Mouse (Mus musculus): ENCODE measurements at regions not wholly inside any gene's neighbourhood (a gene's known extent, or its start where the extent isn't known, plus 50 kb on each side); places are given as distances from the start of the nearest gene placed in this dataset.
A peak's percentile ranks its signal among the peaks of the same experiment; 100 is the strongest.
"Not testable (repeated sequence)": the region's sequence is repeated elsewhere in the genome, so short reads cannot be mapped to it uniquely, and the experiment has no call there.

DNA sequence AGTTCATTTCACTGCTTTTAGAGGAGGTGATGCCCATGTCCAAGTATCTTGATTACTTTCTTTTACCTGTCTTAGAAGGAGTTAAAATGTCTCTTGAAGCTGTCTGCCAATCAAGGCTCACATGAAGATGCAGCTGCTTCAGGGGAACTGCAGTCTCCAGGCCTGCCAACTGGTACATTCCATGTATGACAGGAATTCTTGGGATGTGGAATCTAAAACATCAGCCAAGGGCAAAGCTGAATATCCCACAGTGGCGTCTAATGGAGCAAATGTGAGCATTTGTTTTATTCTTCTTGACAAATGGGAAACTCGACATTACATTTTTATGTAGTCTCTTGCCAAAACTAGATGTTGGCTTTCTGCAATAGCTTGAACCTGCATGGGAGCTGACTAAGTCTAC, 438.7 kb upstream of the Adamts5 start:
- peak; percentile 64 for DNase-seq

DNA sequence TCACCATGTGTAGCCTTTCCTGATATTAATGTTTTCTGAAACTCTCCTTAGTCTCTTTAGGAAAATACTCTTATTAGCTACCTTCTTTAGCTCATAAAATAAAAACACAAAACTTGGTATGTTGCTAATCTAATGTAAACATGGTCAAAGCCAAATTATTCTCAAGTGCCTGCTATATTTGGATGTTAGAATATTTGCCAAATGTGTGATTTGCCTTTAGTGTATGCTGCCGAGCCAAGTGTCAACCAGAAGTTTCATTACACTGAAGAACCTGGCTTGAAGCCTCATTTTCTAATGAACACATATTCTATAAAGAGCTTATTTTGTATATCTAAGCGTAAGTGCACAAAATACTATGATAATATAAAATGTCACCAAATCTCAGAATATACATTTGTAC, 423.8 kb upstream of the Adamts5 start:
- no peak for DNase-seq

DNA sequence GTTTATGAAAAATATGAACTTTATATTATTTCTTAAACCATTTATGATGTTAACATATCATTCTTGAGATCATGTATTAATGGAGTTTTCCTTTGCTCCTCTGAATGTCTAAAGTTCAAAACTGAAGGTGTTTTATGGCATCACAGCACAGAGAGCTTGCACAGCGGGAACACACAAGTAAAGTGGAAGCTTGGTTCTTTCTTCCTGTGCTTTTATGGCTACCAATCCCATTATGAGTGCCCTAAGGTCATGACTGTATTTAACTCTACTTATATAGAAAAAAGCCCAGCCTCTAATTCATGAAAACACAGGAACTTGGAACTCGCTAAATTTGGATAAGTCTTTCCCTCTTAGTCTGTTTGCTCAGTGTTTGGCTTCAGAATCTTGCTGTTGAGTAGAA, 417.3 kb upstream of the Adamts5 start:
- no peak for DNase-seq

DNA sequence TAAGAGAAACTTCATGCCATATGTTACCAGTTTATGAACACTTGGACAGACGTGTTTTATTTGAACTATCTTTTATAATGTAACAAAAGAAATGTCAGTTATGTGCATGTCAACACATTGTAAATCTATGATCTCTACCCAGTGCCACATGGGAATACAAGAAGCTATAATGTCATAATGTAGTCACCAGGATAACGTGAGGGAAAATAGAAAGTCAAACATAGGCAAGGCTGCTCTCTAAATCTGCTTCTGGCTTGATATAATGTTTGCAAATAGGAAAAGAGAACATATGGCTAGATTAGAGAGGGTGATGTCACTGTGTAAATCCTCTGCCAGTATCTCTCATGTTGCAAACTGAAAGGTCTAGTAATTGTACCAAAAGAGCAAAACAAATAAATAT, 408.1 kb upstream of the Adamts5 start:
- DNase-seq, result no peak

DNA sequence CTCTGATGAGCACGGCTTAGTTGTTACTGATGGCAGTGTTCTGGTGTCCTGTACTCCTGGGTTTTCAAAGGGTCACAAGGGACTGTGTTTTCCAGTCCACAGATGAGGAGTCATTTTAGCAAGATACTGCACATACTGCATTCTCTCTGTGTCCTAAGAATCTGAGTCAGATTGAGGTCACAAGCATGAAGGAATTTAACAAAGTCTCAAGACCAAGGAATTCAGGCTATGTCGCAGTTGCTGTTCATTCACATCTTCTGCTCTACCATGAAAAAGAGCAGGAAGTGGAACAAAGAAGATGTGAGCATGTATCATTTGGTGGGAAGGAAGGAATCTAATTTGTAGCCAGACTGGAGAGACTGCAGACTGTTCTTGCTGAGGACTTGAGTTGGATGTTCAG, 402.2 kb upstream of the Adamts5 start:
- no peak for DNase-seq

DNA sequence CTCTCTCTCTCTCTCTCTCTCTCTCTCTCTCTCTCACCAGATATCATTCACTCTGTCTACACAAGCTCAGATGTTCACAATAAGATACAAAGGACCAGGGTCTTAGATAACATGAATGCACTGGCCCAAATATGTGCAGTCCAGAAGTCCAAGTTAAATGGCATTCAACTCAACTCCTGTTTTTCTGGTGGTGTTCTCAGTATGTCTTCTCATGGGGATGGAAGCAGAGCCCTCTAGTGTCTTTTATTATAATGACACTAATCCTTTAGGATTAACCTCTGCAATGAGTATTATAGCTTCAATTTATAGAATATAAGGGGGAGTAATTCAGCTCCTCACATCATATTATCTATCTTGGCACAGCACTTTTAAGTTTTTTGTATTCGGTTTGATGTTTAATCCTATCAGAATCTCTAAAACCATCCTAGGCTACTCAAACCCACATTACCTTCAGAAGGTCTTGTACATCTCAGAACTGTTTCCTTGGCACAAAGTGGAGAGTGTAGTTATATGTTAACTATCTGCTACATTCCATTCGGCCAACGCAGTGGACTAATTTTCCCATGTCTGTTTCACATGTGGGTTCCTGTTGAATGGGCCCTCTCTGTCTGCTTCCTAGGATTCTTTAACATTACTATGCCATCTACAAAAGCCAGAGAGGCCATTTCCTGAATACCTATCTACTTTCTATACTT, 401.0 kb upstream of the Adamts5 start:
- DNase-seq, result no peak

DNA sequence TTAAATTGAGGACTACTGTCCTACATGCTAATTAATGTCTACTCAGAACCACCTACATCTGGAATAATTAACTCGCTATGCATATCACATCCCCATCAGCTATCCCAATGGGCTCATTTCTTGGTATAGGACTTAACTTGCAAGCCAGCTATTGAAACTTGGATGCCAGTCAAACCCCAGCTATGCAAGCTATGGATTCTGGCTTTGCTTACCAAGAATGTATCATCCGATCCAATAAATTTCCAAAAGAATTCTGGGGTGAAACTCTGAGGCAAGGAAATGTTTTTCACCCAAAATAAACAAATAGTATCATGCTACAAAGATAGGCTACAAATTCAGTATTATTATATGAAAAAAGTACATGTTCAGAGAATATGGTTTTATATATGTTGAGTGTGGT, 392.8 kb upstream of the Adamts5 start:
- DNase-seq, result no peak

DNA sequence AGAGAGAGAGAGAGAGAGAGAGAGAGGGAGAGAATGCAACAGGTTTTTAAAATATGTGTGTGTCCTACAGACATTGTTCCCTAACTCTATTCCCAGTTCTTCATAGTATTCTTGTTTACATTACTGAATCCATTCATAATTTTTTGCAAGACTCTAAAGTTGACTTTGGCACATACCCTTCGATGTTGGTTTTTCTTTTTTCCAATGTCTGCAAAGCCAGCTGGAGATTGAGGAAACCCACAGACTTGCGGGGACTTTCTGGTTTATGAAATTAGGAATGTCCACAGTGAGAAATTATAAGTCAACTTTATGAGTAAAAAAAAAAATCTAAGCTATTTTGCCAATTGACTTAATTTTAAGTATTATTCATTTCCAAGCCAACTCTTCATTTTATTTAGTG, 379.7 kb upstream of the Adamts5 start:
- no peak for DNase-seq

DNA sequence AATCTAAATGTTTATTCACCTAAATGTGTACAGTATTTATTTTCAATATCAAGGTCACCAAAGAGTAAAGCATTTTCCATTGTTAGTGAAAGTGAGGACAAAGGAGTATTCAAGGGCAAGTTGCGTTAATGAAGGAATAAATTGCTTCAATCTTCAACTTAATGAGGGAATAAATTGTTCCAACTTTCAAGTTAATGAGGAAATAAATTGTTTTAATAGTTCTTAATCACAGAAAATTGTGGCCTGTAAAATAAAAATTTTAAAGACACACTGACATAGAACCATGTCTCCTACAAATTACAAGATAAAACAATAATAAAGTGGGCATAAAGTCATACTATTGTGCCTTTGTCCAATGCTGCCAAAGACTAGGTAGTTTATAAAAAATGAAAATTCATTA, 375.4 kb upstream of the Adamts5 start:
- no peak for DNase-seq

DNA sequence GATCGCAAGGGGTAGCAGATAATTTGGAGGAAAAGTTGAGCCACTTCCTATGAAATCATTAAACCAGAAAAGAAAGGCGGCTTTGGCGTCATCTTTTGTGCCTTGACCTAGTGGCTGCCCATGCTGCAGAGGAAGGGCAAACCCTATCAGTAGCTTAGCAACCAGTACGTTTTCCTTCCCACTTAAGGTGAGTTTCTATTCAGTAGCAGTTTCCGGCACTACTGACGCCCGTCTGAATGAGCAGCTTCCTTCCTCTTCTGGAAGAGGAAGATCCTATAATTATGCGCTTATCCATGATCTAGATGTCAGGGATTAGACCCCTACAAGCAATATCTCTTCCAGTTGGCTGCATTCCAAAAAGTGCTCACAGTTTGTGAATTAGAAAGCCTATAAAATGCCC, 360.0 kb upstream of the Adamts5 start:
- peak; percentile 95 for DNase-seq

DNA sequence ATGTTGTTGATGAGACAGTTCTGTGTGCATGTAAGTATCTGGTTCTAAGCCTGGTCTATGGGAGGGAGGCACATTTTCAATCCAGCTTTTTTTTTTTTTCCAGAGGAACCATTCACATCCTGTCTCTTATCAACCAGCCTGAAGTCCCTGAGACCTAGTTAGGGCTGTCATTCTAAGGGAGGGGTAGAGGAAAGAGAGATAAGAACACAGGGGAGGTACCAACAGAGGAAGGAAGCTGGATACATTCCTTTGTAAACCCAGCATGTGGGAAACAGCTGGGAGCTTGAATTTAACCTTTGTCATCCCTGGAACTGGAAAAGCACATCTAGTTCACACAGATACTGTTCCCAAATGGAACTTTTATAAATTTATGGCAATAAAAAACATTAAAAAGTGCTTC, 351.0 kb upstream of the Adamts5 start:
- peak; percentile 97 for DNase-seq

DNA sequence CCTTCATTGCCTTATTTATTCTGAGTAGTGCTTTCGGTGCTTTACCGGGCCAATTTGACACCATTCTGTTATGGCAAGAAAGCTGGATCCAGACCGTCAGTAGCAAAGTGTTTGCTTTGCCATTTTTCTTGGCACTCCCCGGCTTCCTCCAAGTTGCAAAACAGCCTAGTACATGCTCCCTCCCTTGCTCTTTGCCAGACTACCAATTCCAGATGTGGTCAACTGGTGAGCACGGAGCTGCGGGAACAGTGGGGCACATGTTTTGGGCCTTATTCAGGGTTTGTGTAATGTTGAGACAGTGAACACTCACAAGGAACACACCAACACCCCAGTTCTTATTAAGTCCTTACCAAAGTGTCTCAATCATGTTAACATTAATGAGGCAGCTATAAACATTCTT, 348.4 kb upstream of the Adamts5 start:
- DNase-seq, result peak; percentile 92

DNA sequence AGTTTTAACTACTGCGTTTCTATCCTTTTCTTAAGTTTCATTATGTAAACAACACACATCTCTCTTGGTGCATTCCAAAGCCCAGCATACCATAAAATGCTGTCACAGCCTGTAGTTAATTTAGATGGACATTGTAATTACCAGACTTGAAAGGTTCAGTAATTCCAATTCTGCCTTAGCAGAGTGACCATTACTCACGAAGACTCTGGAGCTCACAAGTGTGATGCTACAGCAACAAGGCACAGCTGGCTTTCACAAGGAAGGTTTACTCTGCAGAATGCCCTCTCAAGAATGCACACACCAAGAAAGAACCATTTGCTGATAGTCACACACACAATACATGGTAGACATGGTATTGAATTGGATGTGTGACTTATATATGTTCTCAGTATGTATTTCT, 342.6 kb upstream of the Adamts5 start:
- DNase-seq, result no peak

DNA sequence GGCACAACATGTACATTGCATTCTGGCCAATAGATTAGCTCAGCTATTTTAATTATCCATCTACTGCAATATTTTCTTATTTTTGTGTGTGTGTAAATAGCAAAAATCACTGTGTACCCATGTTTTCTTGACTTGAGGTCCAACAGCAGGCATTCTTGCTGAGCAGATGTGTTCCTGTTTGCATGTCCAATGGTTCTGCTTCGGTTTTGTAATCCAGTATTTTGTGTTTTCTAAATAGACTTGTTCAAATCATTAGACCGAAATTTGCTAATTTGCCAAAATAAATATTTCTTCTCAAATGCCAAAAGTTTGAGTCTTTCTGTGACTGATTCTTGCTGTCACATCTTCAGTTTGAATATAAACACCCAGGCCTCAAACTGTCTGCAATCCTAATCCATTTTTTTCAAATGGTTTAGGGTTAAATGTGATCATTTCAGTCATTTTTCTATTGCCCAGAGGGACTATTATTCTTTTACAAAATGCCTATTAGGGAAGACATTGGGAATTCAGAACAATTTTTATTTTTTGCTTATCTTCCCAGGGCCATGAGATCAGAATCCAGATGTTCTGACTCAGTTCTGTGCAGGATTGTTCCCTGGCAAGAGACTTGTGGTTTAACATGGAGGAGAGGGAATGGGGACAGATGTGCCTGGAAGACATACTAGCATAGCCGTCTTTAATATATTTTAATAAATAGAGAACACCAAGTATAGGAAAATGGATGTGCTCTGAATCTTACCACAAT, 341.3 kb upstream of the Adamts5 start:
- peak; percentile 96 for DNase-seq

DNA sequence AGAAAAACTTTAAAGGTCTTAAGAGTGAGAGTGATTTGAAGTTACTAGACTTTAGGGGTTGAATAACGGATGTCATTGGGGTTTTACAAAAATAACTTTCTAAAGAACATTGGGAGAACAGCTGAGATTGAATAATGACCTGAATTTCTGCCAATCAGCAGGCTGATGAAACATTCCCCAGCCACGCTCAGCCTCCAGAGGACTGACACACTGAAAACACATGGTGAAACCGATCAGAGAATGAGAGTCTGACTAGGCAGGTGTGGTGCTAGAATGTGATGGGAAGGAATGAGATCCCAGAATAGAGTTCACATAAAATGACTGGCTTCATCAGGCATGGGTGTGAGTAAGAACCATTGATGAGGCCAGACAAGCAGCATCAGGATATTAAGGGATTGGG, 321.4 kb upstream of the Adamts5 start:
- peak; percentile 96 for DNase-seq

DNA sequence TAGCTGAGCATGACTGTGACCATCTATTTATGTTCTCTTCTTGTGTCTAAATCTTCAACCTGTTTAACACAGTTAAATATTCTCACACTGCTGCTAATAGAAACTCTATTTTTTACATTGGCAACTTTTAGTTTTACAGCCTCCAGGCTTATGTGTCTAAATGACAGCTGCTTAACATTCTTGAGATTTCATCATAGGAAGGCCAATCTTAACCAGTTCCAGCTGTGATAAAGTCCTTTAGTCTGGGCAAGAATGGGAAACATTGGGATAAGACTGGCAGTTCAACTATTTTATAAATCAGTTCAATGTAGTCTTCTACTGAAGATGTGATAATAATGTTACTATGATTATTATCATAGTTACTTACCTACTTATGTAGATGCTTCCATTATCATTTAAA, 308.9 kb upstream of the Adamts5 start:
- no peak for DNase-seq

DNA sequence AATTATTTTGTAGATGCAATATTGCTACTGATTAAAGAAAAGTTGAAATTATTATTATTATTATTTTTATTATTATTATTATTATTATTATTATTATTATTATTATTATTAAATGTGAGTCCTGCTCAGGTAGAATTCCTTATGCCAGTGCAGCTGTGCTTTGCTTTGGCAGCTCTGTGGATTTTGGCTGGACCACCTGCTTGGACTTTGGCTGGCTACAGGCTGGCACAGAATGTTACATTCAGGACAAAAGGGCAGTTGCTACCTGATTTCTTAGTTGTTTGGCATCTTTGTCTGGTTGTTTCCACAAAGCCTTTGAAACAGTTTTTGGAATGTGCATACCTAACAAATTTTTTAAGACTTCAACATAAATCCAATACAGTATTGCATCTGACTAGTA, 307.7 kb upstream of the Adamts5 start:
- DNase-seq, result no peak

DNA sequence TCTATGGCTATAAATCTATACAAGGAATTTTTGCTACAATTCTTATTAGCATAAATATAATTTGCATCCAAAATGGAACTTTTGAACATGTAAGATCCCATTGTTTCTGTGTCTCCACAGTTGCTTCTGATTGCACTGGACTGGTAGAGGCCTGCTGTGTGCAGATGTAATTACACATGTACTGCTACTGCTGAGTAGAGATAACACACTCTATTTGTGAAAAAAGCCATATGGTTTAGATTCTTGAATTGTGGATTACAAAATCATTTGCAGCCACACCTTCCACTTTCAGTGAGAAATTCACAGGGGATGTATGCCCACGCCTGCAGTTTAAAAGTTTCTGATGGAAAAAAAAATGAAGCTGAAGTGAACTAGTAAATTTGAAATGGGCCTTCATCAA, 288.2 kb upstream of the Adamts5 start:
- DNase-seq, result no peak

DNA sequence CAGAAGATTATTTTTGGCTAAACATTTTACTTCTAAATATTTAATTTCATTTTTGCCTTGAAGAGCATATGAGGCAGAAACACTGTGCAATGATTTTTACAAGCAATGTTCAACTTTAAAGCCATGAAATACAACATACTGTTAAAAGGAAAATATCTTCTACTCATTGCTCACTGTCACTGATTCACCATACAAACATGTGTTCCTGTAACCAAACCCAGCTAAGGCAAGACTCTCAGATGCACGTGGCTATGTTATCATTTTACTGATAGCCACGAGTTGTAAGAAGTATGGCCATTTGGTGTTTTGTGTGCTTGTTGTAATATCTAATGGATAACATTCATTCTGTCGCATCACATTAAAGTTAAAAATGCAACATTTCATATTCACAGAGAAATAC, 287.3 kb upstream of the Adamts5 start:
- DNase-seq, result no peak

DNA sequence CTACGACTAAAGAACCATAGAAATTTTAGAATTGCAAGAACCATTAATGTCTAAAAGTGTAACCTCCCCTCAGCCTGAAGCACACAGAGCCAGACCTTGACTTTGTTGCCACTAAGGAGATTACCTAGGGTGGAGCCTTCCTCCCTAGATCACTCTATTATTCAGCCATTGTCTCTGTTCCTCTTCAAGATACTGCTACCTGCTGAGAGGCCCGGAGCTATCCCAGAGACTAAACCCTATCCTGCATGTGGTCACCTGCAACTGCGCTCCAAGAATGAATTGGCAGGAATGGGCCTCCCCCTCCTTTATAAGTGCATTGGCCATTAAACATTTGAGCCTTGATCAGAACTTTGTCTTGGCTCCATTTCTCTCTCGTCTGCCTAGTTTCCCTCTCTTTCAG, 286.0 kb upstream of the Adamts5 start:
- not testable (repeated sequence) for DNase-seq

DNA sequence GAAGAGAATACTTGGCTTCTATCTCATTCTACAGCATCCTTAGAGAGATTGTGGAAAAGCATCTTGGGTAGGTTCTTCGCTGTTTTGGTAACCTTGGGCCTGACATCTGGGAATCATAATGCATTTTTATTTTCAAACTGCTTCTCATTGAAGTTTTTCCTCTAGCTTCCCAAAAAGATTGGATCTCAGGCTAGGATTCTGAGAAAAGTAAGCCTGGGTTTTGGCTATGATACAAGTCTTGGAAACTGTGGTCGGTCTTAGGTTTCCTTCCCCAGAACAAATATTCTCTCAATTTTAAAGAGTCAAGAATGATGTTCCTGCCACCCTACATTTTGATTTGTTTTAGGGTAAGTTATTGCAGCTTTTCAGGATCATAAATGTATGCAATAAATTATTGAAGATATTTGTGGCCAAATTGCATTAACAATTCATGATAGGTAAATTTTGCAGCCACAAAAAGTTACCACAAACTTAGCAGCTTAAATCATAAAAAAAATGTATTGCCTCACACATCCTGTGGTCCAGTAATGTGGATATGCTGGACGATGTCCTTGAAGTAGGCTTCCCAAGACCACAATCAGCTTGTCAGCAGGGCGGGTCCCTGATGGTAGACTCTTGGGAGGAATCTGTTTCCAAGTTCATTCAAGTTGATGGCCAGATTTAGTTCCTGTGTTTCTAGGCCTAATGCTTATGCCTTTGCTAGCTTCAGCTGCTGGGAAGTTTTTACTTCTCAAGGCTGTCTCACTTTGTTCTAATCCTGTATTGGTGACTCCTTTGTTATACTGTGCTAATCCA, 257.6 kb upstream of the Adamts5 start:
- peak; percentile 96 for DNase-seq

DNA sequence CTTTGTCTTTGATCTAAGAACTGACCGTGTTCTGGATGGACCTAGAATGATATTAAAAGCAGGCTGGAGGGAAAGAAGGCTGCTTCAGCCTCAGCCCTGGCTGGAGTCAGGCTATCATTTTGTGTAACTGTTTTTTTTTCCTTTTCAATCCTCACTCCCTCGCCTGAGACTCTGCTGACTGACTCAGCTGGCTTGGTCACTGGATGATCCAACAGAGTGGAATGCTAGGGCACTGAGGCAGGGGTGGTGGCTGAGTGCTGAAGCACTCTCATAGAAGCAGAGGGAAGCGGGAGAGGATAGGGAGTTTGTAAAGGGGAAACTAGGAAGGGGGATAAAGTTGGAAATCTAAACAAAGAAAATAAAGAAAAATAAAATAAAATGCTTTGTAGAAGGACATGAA, 236.5 kb upstream of the Adamts5 start:
- DNase-seq, result peak; percentile 95

DNA sequence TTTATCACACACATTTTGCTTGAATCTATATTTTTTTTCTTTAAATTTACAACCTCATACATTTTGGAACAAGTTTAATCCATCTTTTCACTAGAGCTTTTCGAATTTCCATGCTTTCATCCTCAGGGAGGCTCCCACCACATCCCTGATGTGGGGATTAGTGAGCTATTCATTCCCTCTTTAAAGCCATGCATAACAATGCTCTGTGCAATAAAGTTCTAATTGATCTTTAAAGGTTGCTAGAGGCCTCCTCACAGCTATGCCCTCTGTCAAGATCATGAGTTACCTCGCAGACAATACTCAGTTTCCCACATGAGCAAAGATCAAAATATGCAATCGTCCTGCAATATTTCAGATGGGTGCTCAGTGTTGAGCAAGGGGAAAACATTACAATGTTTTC, 234.5 kb upstream of the Adamts5 start:
- no peak for DNase-seq

DNA sequence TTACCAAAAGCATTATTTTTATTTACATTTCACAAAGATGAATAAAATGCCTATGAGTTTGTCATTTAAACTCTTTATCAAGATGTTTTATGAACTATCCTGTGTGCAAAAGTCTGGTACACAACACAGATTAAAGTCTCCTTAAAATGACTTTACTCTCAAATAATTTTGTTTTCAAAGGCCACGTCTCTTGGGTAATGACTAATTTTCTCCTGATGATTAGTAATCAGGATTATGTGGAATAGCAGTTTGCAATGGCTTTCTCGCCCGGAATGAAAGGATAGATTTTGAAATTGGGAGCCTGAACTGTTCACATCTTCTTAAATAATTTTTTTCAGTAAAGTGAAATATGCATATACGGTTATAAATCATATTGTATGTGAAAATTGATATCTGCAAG, 225.8 kb upstream of the Adamts5 start:
- DNase-seq, result no peak
